Mouse (Mus musculus): ENCODE data around the gene Crot. TPM values are rescaled to one million over a fixed set of nuclear protein-coding genes. Genes with fewer than 3 reads are reported as not detected.
"Not testable (repeated sequence)": the region's sequence is repeated elsewhere in the genome, so short reads cannot be mapped to it uniquely, and the experiment has no call there.

Gene Crot
- total RNA-seq, 2 experiments from 2014 or later: 24.1 to 26.5 TPM

DNA sequence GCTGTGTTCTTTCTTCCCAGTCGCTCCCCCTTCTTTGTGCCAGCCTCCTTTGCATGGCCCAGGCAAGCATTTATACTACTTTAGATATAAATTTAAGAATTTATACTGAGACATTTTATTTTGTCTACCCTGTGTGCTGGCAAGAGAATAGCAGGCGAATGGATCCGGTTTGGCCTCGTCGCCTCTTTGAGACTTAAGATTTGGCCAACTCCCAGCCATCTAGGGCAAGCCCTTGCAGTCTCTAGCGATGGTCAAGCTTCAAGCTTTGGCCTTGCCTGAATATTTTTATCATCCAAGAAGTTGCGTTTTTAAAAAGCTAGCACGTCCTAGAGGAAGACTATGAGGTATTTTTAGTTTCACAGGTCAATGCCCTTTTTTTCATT lies 380 bp upstream of the Crot start:
- DNase-seq (ENCODE audit: low spot score in 2 of 2): no peak

GRCm38 (mm10) chr5:8995966-8996685 lies 998 bp downstream of the Crot start:
- no peak for DNase-seq (ENCODE audit: low spot score in 2 of 2)

DNA sequence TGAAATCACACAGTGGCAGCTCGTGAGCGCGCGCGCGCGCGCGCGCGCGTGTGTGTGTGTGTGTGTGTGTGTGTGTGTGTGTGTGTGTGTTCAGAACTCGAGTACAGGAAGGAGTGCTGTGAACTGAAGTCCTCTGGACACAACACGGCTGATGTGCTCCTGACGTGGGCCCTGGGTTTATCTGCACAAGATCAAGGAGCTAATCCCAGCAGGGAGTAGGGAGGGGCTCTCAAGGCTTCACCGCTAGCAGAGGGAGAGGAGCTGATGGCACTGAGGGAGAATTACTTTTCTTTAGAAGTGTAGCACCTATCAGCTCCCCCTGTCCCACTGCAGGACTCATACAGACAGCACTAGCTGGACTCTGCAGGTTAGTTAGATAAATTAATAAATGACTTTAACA lies 5.5 kb downstream of the Crot start:
- no peak for DNase-seq (ENCODE audit: low spot score in 2 of 2)

GRCm38 (mm10) chr5:8990526-8990925 lies 6.6 kb downstream of the Crot start:
- DNase-seq (ENCODE audit: low spot score in 2 of 2): no peak

DNA sequence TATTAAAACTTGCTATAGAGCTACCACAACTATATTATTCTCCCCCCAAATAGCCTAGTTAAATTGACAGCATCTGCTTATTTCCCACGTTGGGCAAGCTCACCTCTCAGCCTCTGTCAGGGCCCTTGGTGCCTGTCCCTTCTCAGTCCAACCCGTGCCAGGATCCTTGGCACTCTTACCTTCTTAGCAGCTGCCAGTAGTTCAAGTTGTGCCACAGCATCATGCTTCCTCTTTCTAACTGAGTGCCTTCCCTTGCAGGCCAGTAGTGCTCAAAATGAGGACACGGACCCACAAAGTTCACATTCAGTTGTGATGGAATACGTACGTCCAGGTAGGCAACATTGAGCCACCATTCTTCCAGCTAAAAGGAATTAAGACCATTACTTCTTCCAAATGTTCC lies 9.2 kb downstream of the Crot start:
- no peak for DNase-seq (ENCODE audit: low spot score in 2 of 2)

- no peak for DNase-seq (ENCODE audit: low spot score in 2 of 2)
Measured at GRCm38 (mm10) chr5:8985470-8985869, 11.7 kb downstream of the Crot start.

DNA sequence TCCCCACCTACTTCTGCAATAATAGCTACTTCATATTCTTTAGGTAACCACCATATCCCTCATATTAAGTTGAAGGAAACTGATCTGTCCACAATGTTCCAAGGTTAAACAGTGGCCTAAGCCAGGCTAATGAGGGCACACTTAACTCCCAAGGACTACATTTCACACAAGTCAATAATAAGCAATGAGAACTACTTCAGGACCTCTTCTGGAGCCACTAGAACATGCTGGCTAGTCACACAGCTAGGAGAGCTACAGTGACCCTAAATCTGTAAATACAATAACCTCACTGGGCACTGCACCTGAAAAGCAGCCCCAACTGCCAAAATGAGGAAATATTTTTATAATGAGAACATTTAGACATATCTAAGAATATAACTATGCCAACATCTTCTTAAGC lies 22.4 kb downstream of the Crot start:
- DNase-seq (ENCODE audit: low spot score in 2 of 2): no peak

DNA sequence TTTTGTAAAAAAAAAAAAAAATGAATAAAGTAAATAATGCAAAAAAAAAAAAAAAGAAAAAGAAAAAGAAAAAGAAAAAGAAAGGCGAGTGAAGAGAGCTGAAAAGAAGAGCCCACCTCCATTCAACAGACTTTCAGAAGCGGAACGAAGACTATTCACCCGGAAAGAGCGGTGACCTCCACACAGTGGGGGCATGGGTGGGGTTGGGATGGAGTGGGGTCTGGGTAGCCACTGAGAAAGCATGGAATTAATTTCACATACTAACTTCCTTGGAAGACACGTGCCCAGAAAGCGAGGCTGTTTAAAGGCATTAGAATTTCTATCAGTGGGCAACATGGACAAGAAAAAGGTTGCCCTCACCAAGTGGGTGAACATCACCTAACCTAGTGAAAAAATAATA lies 24.8 kb downstream of the Crot start:
- DNase-seq (ENCODE audit: low spot score in 2 of 2): no peak

DNA sequence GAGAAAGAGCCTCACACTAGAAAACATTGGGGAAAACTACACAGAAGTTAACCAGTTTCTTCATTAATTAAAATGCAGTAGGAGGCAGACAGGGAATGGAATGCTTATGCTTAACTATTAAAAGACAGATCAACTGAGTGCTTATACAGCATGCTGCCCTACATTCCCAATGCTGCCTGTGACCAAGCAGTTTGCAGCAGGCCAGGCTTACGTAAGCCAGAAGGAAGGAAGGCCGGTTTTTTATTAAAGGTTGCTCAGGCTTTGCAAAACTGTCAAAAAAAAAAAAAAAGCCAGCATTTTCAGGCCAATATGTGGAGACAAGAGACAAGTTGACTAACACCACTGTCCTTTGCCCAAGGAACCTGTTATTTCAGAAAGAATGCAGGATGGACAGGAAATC lies 26.4 kb downstream of the Crot start:
- no peak for DNase-seq (ENCODE audit: low spot score in 2 of 2)

GRCm38 (mm10) chr5:8964487-8964886 lies 32.6 kb downstream of the Crot start:
- DNase-seq (ENCODE audit: low spot score in 2 of 2): no peak

DNA sequence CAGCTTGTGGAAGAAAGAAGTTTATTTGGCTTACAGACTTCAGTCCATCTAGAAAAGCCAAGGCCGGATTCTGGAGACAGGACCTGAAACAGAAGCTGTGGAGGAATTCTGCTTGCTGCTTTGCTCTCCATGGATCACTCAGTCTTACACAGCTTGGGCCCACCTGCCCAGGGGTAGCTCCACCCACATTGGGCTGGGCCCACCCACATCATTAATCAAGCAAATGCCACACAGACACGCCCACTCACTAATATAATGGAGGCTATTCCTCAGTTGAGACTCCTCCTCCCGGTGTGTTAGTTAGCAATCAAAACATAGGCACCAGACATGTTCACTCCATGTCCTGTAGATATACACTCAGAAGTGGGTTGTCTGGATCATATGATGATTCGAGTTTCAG lies 36.6 kb downstream of the Crot start:
- DNase-seq (ENCODE audit: low spot score in 2 of 2): no peak

DNA sequence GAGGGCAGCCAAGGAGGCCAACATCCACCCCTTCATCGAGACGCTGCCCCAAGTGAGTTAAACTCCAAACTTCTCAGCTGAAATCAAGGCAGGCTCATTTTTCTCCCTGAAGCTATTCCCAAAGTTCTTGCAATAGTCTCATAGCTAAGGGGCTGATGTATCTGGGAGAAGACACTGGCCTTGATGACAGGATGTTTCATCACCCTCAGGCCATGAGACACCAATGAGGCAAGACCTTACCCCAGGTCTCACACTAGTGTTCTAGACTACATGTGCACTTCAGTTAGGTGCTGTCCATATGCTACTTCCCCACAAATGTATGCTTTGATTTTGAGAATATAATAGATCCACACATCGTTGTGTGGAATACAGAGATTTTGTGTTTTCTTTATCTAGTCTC lies 41.6 kb downstream of the Crot start:
- DNase-seq (ENCODE audit: low spot score in 2 of 2): no peak

GRCm38 (mm10) chr5:8953660-8954059 lies 43.5 kb downstream of the Crot start:
- no peak for DNase-seq (ENCODE audit: low spot score in 2 of 2)

DNA sequence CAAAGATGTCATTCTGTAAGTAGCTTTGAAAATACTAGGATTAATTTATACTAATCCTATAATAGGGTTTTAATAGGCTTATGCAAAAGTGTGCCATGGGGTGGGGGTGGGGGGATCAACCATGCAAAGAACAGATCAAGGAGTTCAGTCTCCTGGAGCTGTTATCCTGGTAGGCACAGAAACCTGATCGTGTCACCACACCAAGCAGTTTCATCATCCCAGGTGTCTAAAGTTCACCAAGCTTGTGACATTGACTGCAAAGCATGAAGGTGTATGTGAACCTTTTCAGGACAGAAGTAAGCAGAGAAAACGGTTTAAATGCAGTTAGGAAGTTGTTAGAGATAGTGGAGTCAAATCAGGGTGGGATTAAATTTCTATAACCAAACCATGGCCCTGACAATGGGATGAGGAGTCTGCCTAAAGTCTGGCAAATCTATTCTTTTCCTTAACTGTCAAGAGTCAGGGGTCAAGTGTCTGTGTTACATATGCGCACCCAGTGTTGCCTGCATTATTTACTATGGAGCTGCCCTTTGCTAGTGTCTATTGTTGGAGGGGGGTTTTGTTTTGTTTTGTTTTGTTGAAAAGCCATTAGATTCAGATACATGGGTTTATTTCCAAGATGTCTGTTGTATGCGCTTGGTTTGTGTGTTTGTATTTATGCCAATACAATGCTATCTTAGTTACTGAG lies 49.6 kb downstream of the Crot start:
- no peak for DNase-seq (ENCODE audit: low spot score in 2 of 2)

DNA sequence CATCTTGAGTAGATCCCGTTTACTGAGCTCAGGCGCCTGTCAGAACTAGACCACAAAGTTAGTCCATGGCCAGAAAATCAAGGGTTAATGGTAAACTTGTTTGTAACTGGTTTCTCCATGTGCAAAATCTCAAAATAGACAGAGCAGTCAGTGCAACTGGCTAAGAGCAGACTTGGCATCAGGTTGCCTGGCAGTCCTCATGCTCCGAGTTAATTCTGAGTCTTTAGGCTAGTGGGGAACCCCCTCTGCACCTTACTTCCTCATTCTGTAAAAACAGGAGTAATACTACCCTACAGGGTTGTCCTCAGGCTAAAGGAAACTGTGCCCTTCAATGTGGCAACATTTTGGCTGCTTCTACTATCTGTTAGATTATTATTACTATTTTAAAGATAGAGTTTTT lies 53.3 kb downstream of the Crot start:
- DNase-seq (ENCODE audit: low spot score in 2 of 2): no peak

- DNase-seq (ENCODE audit: low spot score in 2 of 2): not testable (repeated sequence)
Measured at GRCm38 (mm10) chr5:8941266-8941665, 55.9 kb downstream of the Crot start.

DNA sequence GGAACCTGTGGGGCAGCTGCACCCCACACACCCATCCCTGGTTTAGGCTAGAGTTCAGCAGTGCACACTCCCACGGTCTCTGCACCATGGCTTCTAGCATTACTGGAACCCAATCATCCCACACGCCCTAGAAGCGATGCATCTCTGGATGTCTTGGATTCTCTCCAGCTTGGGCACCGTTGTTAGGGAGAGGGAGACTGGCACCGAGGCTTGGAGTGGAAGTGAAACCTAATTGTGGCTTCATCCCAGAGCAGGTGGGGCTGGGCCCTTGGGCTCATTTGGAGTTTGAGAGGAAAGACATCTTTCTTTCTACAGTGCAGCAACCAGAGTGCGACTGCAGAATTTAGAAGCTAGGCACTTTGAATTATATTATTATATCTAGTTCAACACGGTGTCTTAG lies 59.2 kb downstream of the Crot start:
- peak in 1 of 2 experiments; percentile 14 for DNase-seq (ENCODE audit: low spot score in 2 of 2)

DNA sequence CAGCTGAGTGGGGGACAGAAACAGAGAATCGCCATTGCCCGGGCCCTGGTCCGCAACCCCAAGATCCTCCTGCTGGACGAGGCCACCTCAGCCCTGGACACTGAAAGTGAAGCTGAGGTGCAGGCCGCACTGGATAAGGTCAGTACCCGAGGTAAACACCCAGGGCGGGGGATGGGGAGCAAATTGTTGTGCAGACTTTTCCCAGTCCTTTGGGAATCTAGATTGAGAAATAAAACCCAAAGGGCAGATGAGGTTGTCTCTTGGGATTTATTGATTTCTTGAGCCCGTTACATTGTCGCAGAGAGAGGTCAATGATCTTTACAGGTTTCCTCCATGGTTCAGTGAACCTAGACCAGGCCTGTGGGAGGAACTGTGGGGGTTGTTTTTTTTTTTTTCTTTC lies 68.7 kb downstream of the Crot start:
- no peak for DNase-seq (ENCODE audit: low spot score in 2 of 2)

DNA sequence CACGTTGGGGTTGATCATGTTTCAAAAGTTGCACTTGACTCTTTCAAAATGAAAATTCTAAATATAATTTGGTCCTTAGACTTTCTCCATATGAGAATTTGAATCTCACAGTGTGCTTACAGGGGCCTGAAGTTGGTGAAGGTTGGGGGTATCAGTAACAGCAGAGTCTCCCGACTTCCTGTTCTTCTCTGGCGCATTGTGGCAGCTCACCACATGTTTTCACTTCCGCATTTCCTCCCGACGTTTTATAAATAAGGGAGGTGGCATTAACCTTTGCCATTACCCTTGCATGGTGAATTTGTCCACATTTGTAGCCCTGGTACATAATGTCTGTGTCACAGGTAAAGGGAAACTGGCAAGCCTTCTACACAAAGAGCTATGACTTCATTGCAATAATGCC lies 80.1 kb downstream of the Crot start:
- DNase-seq (ENCODE audit: low spot score in 2 of 2): no peak

GRCm38 (mm10) chr5:8916400-8916799 lies 80.7 kb downstream of the Crot start:
- DNase-seq (ENCODE audit: low spot score in 2 of 2): no peak
